Mouse (Mus musculus) lung, postnatal 4 days (tissue): ENCODE data around the gene Sft2d1.

Experiments
- DNase-seq, 2 experiments: peaks; one replicate each; pipeline ENCODE4 v3.0.0; 2021

Gene Sft2d1

DNA sequence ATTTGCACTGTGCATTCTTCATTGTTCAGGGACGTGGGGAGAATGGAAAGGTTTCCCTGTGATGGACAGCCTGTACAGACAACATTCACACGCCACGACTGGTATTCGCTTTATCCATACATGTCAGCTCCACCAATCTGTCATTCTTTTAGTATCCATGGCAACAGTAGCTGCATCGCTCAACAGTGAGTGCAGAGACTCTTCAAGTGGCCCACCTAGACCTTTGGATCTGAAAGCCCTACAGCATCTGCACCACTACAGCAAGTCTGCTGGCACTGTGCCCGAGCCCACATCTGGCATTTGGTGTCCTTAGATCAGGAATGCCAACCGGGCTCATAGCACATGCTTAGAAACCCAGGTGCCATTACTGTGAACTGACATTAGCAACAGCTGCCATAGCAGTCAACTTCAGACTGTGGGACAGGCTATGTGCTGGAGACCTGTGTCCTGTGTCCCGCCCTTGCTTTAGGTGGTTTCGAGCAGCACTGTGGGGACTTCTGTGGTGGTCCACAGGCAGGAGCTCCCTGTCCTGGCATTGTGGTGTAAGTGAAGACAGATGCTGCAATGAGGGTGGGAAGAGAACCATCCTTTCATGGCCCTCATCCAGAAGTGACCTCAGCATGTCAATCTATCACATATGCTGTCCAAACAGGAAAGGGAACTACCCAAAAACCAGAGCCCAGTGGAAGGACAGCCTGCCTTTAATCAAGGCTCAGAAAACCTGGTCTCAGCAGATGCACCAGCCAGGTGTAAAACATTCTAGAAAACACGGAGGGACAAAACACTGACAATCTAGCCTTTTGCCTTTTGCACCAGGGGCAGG is 50.6 kb downstream of the Sft2d1 start:
- peak in 1 of 2 experiments; percentile 18 for DNase-seq

DNA sequence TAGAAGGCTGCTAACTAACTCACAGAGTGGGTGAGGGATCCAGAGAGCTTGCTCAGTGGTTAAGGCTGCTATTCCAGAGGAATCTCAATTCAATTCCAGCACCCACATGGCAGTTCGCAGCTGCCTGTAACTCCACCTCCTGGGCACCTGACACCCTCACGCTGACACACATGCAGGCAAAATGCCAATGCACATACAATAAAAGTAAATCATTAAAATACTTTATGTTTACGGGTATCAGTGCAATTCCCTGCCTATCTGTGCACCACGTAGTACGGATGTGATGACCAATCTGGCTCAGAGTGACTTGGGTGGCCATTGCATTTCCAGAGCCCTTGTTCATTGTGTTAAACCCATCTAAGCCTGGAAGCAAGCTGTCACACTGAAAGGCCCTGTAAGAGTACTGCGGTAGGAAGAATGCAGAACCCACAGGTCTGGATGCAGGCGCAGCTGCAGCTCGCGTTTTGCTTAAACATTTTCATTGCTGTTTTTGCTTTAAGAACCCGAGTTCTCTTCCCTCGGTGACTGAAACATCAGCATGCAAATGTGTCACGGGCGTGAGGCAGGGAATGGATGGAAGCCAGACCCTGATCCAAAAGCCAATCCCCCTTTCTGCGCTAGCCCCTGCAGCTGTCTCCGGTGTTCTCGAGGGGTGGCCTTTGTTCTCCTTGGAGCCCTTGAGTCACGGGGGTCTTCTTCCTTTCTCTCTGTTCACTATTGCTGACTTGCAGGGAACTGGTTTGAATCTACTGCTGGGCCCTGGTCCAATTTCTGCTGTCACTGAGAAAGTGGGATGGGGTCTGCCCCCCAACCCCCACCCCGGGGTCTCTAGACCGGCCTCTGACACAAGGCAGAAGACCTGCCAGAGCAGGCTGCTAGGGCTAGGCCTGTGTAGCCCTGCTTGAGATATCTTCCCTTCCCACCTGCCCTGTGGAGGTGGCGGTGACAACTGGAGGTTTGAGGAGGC is 56.9 kb downstream of the Sft2d1 start:
- DNase-seq = no peak

GRCm38 (mm10) chr17:8368570-8368969 is 57.7 kb downstream of the Sft2d1 start:
- DNase-seq = no peak

DNA sequence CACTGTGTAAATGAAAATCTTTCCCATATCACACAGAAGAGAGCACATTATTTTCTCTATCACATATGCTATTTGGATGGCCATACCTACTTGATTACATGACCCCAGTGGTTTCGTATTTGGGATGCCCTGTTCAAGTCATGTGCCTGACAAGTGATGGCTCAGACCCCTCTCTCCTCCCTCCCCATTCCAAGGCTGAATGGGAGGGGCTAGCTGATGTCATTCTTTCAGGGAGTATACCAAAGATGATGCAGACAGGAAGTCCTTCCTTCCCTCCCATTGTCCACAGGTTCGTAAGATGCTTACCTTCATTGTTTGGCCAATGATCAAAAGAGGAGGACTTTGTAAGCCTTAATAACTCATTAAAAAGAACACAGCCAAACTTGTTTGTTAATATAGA is 58.3 kb downstream of the Sft2d1 start:
- no peak for DNase-seq

DNA sequence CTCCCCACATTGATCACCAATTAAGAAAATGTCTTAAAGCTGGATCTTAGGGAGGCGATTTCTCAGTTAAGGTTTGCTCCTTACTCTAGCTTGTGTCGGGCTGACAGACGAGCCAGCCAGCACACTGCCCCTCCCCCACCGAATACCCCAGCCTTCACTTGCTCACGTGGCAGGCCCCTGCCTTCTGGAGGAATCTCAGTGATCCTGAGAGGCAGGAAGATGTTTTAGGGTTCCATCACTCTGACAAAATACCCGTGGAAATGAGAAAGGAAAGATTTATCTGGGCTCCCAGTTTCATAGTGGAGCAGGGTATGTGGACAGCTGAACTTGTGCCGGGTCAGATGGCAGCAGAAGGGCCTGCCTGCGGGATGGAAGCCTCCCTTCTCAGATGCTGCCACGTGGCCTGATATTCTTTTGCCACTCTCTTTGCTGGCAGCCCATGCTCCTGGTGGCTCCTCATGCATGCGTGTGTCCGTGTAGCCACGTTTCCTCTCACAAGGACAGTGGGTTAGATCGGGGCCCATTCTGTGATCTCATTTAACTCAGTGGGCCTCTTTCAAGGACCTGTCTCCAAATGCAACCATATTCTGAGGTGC is 59.8 kb downstream of the Sft2d1 start:
- no peak for DNase-seq

- peak; percentile 78 to 86 for DNase-seq
Observed at GRCm38 (mm10) chr17:8371834-8372233, 60.9 kb downstream of the Sft2d1 start.

DNA sequence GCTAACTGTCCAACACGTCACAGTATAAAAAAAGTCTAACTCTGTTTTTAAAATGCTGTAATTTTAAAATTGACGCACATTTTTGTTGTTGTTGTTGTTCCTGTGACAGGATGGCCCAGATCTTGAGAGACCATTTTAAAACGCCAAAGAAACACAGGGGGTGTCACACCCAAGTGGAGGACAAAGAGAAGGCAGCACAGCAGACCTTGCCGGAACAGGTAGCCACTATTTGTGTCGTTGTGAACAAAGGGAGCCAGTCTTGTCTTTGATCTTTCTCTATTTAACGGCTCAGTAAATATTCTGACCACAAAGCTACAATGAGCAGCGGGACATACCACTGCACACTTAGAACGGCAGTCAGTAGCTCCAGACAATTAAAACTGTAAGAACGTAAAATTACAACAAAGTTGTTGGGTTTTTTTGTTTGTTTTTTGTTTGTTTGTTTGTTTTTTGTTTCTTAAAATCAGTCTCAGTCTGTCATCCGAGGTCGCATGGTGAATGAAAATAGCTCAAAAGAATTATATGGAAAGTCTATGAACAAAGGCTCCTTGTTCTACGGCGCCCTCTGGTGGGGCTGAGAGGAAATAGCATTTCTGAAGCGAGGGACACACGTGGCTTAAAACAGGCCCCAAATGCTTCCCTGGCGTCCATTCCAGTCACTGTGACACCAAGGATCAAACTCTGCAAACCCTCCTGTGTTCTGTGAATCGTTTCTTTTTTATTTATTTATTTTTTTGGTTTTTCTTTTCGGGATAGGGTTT is 61.6 kb downstream of the Sft2d1 start:
- peak; percentile 77 to 86 for DNase-seq
